Mouse (Mus musculus): ENCODE measurements at regions not wholly inside any gene's neighbourhood (a gene's known extent, or its start where the extent isn't known, plus 50 kb on each side); places are given as distances from the start of the nearest gene placed in this dataset.

- H3K36me3 ChIP-seq (ENCODE audit: control insufficient read depth, insufficient read depth, low read length), result no peaks in the 10 kb centered on the region
- WGBS, result 51% methylated on average over 10 of the region's 10 CpGs
- no peak overlapping the region for H3K4me3 ChIP-seq (ENCODE audit: insufficient read depth, low read depth, low read length)
- no peaks in the 10 kb centered on the region for H3K4me1 ChIP-seq (ENCODE audit: control insufficient read depth, insufficient read depth, low read length)
- no peak for TF ChIP-seq POLR2A (IDR thresholded peaks at IDR 0.05; ENCODE audit: low read depth, low read length)
- TF ChIP-seq CTCF (conservative IDR thresholded peaks at IDR 0.05; ENCODE audit: insufficient read depth, insufficient read length, low read depth, low read length), result no peak
- H3K27ac ChIP-seq (ENCODE audit: insufficient read depth, low read depth, low read length), result no peak overlapping the region
- no peaks in the 10 kb centered on the region for H3K27me3 ChIP-seq (replicated peaks; ENCODE audit: control insufficient read depth, insufficient read depth, low read length)
- peak; percentile 62 for DNase-seq
Measured at GRCm38 (mm10) chr4:149844971-149845370, 70.9 kb upstream of the Slc25a33 start.

GRCm38 (mm10) chr4:149843736-149844135 is 69.7 kb upstream of the Slc25a33 start:
- no peak for DNase-seq
- 71% methylated on average over 10 of the region's 10 CpGs for WGBS
- Histone ChIP-seq H3K36me3 (ENCODE audit: control insufficient read depth, insufficient read depth, low read length) (no peaks in the 10 kb centered on the region), H3K4me1 (ENCODE audit: control insufficient read depth, insufficient read depth, low read length) (no peaks in the 10 kb centered on the region), H3K27me3 (replicated peaks; ENCODE audit: control insufficient read depth, insufficient read depth, low read length) (no peaks in the 10 kb centered on the region), H3K4me3 (ENCODE audit: insufficient read depth, low read depth, low read length) (no peak overlapping the region), H3K27ac (ENCODE audit: insufficient read depth, low read depth, low read length) (no peak overlapping the region)
- TF ChIP-seq CTCF (conservative IDR thresholded peaks at IDR 0.05; ENCODE audit: insufficient read depth, insufficient read length, low read depth, low read length), result no peak
- no peak for TF ChIP-seq POLR2A (IDR thresholded peaks at IDR 0.05; ENCODE audit: low read depth, low read length)

GRCm38 (mm10) chr4:149842906-149843305 is 68.8 kb upstream of the Slc25a33 start:
- Histone ChIP-seq H3K27ac (ENCODE audit: insufficient read depth, low read depth, low read length) (no peak overlapping the region), H3K36me3 (ENCODE audit: control insufficient read depth, insufficient read depth, low read length) (no peaks in the 10 kb centered on the region), H3K27me3 (replicated peaks; ENCODE audit: control insufficient read depth, insufficient read depth, low read length) (no peaks in the 10 kb centered on the region), H3K4me1 (ENCODE audit: control insufficient read depth, insufficient read depth, low read length) (no peaks in the 10 kb centered on the region), H3K4me3 (ENCODE audit: insufficient read depth, low read depth, low read length) (no peak overlapping the region)
- no peak for DNase-seq
- TF ChIP-seq POLR2A (IDR thresholded peaks at IDR 0.05; ENCODE audit: low read depth, low read length) (no peak), CTCF (conservative IDR thresholded peaks at IDR 0.05; ENCODE audit: insufficient read depth, insufficient read length, low read depth, low read length) (no peak)
- 66% methylated on average over 7 of the region's 7 CpGs for WGBS

- Histone ChIP-seq H3K4me3 (ENCODE audit: insufficient read depth, low read depth, low read length) (no peak overlapping the region), H3K27me3 (replicated peaks; ENCODE audit: control insufficient read depth, insufficient read depth, low read length) (no peaks in the 10 kb centered on the region), H3K36me3 (ENCODE audit: control insufficient read depth, insufficient read depth, low read length) (no peaks in the 10 kb centered on the region), H3K4me1 (ENCODE audit: control insufficient read depth, insufficient read depth, low read length) (no peaks in the 10 kb centered on the region), H3K27ac (ENCODE audit: insufficient read depth, low read depth, low read length) (no peak overlapping the region)
- WGBS, result 85% methylated on average over 6 of the region's 6 CpGs
- TF ChIP-seq CTCF (conservative IDR thresholded peaks at IDR 0.05; ENCODE audit: insufficient read depth, insufficient read length, low read depth, low read length) (peak; percentile 75), POLR2A (IDR thresholded peaks at IDR 0.05; ENCODE audit: low read depth, low read length) (no peak)
- peak; percentile 56 for DNase-seq
Measured at GRCm38 (mm10) chr4:149841856-149842255, 67.8 kb upstream of the Slc25a33 start.

GRCm38 (mm10) chr4:149840511-149841292 is 66.6 kb upstream of the Slc25a33 start:
- H3K27ac ChIP-seq (ENCODE audit: insufficient read depth, low read depth, low read length), result no peak overlapping the region
- no peak for DNase-seq
- H3K4me3 ChIP-seq (ENCODE audit: insufficient read depth, low read depth, low read length), result no peak overlapping the region
- H3K27me3 ChIP-seq (replicated peaks; ENCODE audit: control insufficient read depth, insufficient read depth, low read length), result no peaks in the 10 kb centered on the region
- 81% methylated on average over 12 of the region's 12 CpGs for WGBS
- TF ChIP-seq POLR2A (IDR thresholded peaks at IDR 0.05; ENCODE audit: low read depth, low read length), result no peak
- no peak for TF ChIP-seq CTCF (conservative IDR thresholded peaks at IDR 0.05; ENCODE audit: insufficient read depth, insufficient read length, low read depth, low read length)
- no peaks in the 10 kb centered on the region for H3K36me3 ChIP-seq (ENCODE audit: control insufficient read depth, insufficient read depth, low read length)
- H3K4me1 ChIP-seq (ENCODE audit: control insufficient read depth, insufficient read depth, low read length), result no peaks in the 10 kb centered on the region

- Histone ChIP-seq H3K36me3 (ENCODE audit: control insufficient read depth, insufficient read depth, low read length) (no peaks in the 10 kb centered on the region), H3K27ac (ENCODE audit: insufficient read depth, low read depth, low read length) (no peak overlapping the region), H3K4me3 (ENCODE audit: insufficient read depth, low read depth, low read length) (no peak overlapping the region), H3K4me1 (ENCODE audit: control insufficient read depth, insufficient read depth, low read length) (no peaks in the 10 kb centered on the region), H3K27me3 (replicated peaks; ENCODE audit: control insufficient read depth, insufficient read depth, low read length) (no peaks in the 10 kb centered on the region)
- DNase-seq, result peak; percentile 65
- 15% methylated on average over 3 of the region's 3 CpGs for WGBS
- no peak for TF ChIP-seq POLR2A (IDR thresholded peaks at IDR 0.05; ENCODE audit: low read depth, low read length)
- TF ChIP-seq CTCF (conservative IDR thresholded peaks at IDR 0.05; ENCODE audit: insufficient read depth, insufficient read length, low read depth, low read length), result peak; percentile 75
Measured at GRCm38 (mm10) chr4:149838682-149839081, 64.6 kb upstream of the Slc25a33 start.

- H3K27me3 ChIP-seq (replicated peaks; ENCODE audit: control insufficient read depth, insufficient read depth, low read length), result no peaks in the 10 kb centered on the region
- no peak for DNase-seq
- WGBS, result 79% methylated on average over 9 of the region's 9 CpGs
- no peak overlapping the region for H3K27ac ChIP-seq (ENCODE audit: insufficient read depth, low read depth, low read length)
- H3K4me1 ChIP-seq (ENCODE audit: control insufficient read depth, insufficient read depth, low read length), result no peaks in the 10 kb centered on the region
- no peak overlapping the region for H3K4me3 ChIP-seq (ENCODE audit: insufficient read depth, low read depth, low read length)
- no peak for TF ChIP-seq CTCF (conservative IDR thresholded peaks at IDR 0.05; ENCODE audit: insufficient read depth, insufficient read length, low read depth, low read length)
- TF ChIP-seq POLR2A (IDR thresholded peaks at IDR 0.05; ENCODE audit: low read depth, low read length), result no peak
- H3K36me3 ChIP-seq (ENCODE audit: control insufficient read depth, insufficient read depth, low read length), result no peaks in the 10 kb centered on the region
Measured at GRCm38 (mm10) chr4:149834646-149835156, 60.6 kb upstream of the Slc25a33 start.
